In genomic region chr11:107469031-107469522, GRCm38 (mm10) we compare ENCODE assay signal across 8 mouse cellular contexts. TPM values are rescaled to one million over a fixed set of nuclear protein-coding genes. Genes with fewer than 3 reads are reported as not detected.
DNase-seq lines count a peak whose midpoint lies in the region; ATAC-seq and TF ChIP-seq lines count a peak whose summit lies in the region.

No protein-coding gene starts in this region.

- H3K36me3 ChIP-seq in intestine, postnatal 0 days (ENCODE audit: control insufficient read depth, insufficient read depth): no peaks in the 10 kb centered on the region
- no peaks in the 10 kb centered on the region; the same call in 1 of the 2 replicates for H3K36me3 ChIP-seq in midbrain, embryonic 10.5 days

- WGBS in intestine, postnatal 0 days: under 1% methylated on average over 38 of the region's 38 CpGs
- under 1% methylated on average over 38 of the region's 38 CpGs for WGBS in midbrain, embryonic 10.5 days

- intact Hi-C loops in left cerebral cortex, postnatal 4 days (cut with DNase I): loop anchor here (2.0 to 10.0 kb wide), 3 partner anchors 54 to 256 kb away; no protein-coding TSS in a partner anchor

- 0 out of 2 replicates have a peak overlapping the region, but pooled peaks have one; percentile 60 for H3K27ac ChIP-seq in intestine, postnatal 0 days (ENCODE audit: low read depth, low read length)
- H3K27ac ChIP-seq in midbrain, embryonic 10.5 days (replicated peaks): peak overlapping the region; percentile 90

- peak overlapping the region; percentile 64 for H3K9ac ChIP-seq in intestine, postnatal 0 days (ENCODE audit: low read depth, low read length)

- DNase-seq in adrenal gland, adult 18-20 months (ENCODE audit: low spot score in 2 of 2): peak; percentile 69 to 74
- DNase-seq in embryo, embryonic 11 days: peak; percentile 93
- peak; percentile 78 for DNase-seq in gastrocnemius, postnatal 25 days
- peak; percentile 85 for DNase-seq in left cerebral cortex, postnatal 4 days
- peak; percentile 84 for DNase-seq in midbrain, embryonic 10.5 days (ENCODE audit: low spot score)
- DNase-seq in right cerebral cortex, postnatal 36 days (ENCODE audit: low spot score in 2 of 2): peak; percentile 57 to 59
- DNase-seq in urinary bladder, postnatal 4 days (ENCODE audit: low spot score in 2 of 2): peak; percentile 73 to 77

- no peaks in the 10 kb centered on the region for H3K27me3 ChIP-seq in intestine, postnatal 0 days (replicated peaks; ENCODE audit: control insufficient read depth, insufficient read depth, low read length)
- no peaks in the 10 kb centered on the region for H3K27me3 ChIP-seq in midbrain, embryonic 10.5 days (ENCODE audit: low read depth, poor library complexity, severe bottlenecking)

- H3K4me2 ChIP-seq in intestine, postnatal 0 days (replicated peaks; ENCODE audit: low read depth): peak overlapping the region; percentile 100

- H3K4me1 ChIP-seq in intestine, postnatal 0 days (replicated peaks; ENCODE audit: control insufficient read depth, insufficient read depth, low read length): no peaks in the 10 kb centered on the region
- peaks cover 39% of the 10 kb centered on the region for H3K4me1 ChIP-seq in midbrain, embryonic 10.5 days

- ATAC-seq in intestine, postnatal 0 days: peak; percentile 59

- peak; percentile 94 for TF ChIP-seq CTCF in intestine, postnatal 0 days (IDR thresholded peaks at IDR 0.05; ENCODE audit: low read depth)

- H3K4me3 ChIP-seq in intestine, postnatal 0 days (ENCODE audit: low read depth, low read length): peak overlapping the region; percentile 72
- peak overlapping the region; percentile 87 for H3K4me3 ChIP-seq in midbrain, embryonic 10.5 days

- no peaks in the 10 kb centered on the region for H3K9me3 ChIP-seq in intestine, postnatal 0 days (ENCODE audit: control insufficient read depth)
- H3K9me3 ChIP-seq in midbrain, embryonic 10.5 days (replicated peaks): no peaks in the 10 kb centered on the region

RNA-seq across cellular contexts. Expression of gene Pitpnc1, which starts 1.4 kb away (rescaled TPM):
- 10 to 100 TPM; 13.3 to 16.1 TPM for total RNA-seq in adrenal gland, adult 18-20 months (2021)
- total RNA-seq in gastrocnemius, postnatal 25 days (2021): 10 to 100 TPM; 89.2 TPM
- polyA plus RNA-seq in intestine, postnatal 0 days (2015; fragmentation: Nextera tagmentation; extraction: Ambion mirVana): 4.4 and 4.8 TPM in 2 replicates
- total RNA-seq in left cerebral cortex, postnatal 4 days (2021): 10 to 100 TPM; 78.8 to 79.4 TPM
- 20.4 and 26.1 TPM in 2 replicates for polyA plus RNA-seq in midbrain, embryonic 10.5 days (2016; fragmentation: Nextera tagmentation; extraction: Ambion mirVana)

RNA-seq across cellular contexts. Expression of gene Psmd12, which starts 10.2 kb away (rescaled TPM):
- total RNA-seq in adrenal gland, adult 18-20 months (2021): 10 to 100 TPM; 95.1 to 95.5 TPM
- total RNA-seq in gastrocnemius, postnatal 25 days (2021): 100 to 1,000 TPM in 1 of 2 experiments, 10 to 100 TPM in 1; 92.3 to 104 TPM
- 89.4 and 95.2 TPM in 2 replicates for polyA plus RNA-seq in intestine, postnatal 0 days (2015; fragmentation: Nextera tagmentation; extraction: Ambion mirVana)
- 10 to 100 TPM; 76.0 to 78.0 TPM for total RNA-seq in left cerebral cortex, postnatal 4 days (2021)
- 221 and 237 TPM in 2 replicates for polyA plus RNA-seq in midbrain, embryonic 10.5 days (2016; fragmentation: Nextera tagmentation; extraction: Ambion mirVana)

Comparison
In these comparisons a context has a peak if more than half of its experiments do, and no peak if none do; other contexts are left out.
1. Peak in every context shown above with its lines: DNase-seq, ATAC-seq, H3K4me3 ChIP-seq and H3K27ac ChIP-seq.
2. RNA of gene Pitpnc1, which starts 1.4 kb away (total RNA-seq): 89.2 TPM in gastrocnemius, postnatal 25 days and 78.8 to 79.4 TPM in left cerebral cortex, postnatal 4 days; 13.3 to 16.1 TPM in adrenal gland, adult 18-20 months; every median in the first group is over 4 times any median in the second.